Mouse (Mus musculus) CH12.LX (cell line): ENCODE measurements around the gene Aurkb. TPM values are rescaled to one million over a fixed set of nuclear protein-coding genes. Genes with fewer than 3 reads are reported as not detected.

Experiments used
- DNase-seq: peaks from one replicate; pipeline ENCODE4 v3.0.0-alpha.2; 2013; ENCODE audit errors: extremely low read depth
- H3K27ac ChIP-seq: 2 replicates; pipeline ENCODE4 v1.5.1; 2012; ENCODE audit warnings: low read depth, mild to moderate bottlenecking, control low read depth, moderate library complexity; ENCODE audit not compliant: insufficient read depth
- H3K27me3 ChIP-seq: replicated peaks from 2 replicates; pipeline ENCODE3; 2012; ENCODE audit warnings: inconsistent platforms
- H3K36me3 ChIP-seq, 2 experiments: replicated peaks in 1 of 2; 2 replicates each; pipeline versions ENCODE3 to v1.6.1; 2012; ENCODE audit warnings: inconsistent platforms in 1 of 2, low read length in 1 of 2, mild to moderate bottlenecking in 1 of 2, mixed read lengths in 1 of 2, moderate library complexity in 1 of 2; ENCODE audit not compliant: control insufficient read depth in 1 of 2, insufficient read depth in 1 of 2
- H3K4me1 ChIP-seq, 2 experiments: 2 replicates each; pipeline ENCODE4 v1.6.1; 2012; ENCODE audit warnings: inconsistent platforms in 1 of 2, moderate library complexity in 1 of 2; ENCODE audit not compliant: insufficient read depth in 2 of 2, control insufficient read depth in 1 of 2
- H3K4me2 ChIP-seq: 2 replicates; pipeline ENCODE4 v1.6.1; 2012; ENCODE audit warnings: low read depth, mild to moderate bottlenecking, control low read depth; ENCODE audit not compliant: poor library complexity, insufficient read depth, severe bottlenecking
- H3K4me3 ChIP-seq, 3 experiments: fragments of 150-350 bp in 1 of 3; sonication (generic) in 1 of 3; replicated peaks in 1 of 3; 2 replicates each; pipeline versions ENCODE3 to v1.5.1; 2011 to 2012; ENCODE audit warnings: low read depth in 2 of 3, low read length in 2 of 3, mild to moderate bottlenecking in 2 of 3, moderate library complexity in 2 of 3, control low read depth in 1 of 3, improper control_type of control experiment in 1 of 3, inconsistent platforms in 1 of 3, mixed read lengths in 1 of 3; ENCODE audit not compliant: poor library complexity in 1 of 3
- H3K79me2 ChIP-seq: replicated peaks from 2 replicates; pipeline ENCODE4 v1.6.1; 2012; ENCODE audit warnings: mild to moderate bottlenecking, moderate library complexity; ENCODE audit not compliant: control insufficient read depth, poor library complexity, insufficient read depth, severe bottlenecking; ENCODE audit errors: extremely low read depth
- H3K9ac ChIP-seq: 2 replicates; pipeline ENCODE4 v1.6.1; 2012; ENCODE audit warnings: low read depth, mild to moderate bottlenecking, control low read depth, moderate library complexity; ENCODE audit not compliant: insufficient read depth
- H3K9me3 ChIP-seq: replicated peaks from 2 replicates; pipeline ENCODE3; 2012; ENCODE audit warnings: low read length, inconsistent platforms, mixed read lengths
- BHLHE40 ChIP-seq: IDR thresholded peaks from 2 replicates; pipeline ENCODE4 v1.6.1; 2011; ENCODE audit warnings: mild to moderate bottlenecking, low read depth, low read length, improper control_type of control experiment
- CHD2 ChIP-seq: IDR thresholded peaks from 2 replicates; pipeline ENCODE4 v1.6.1; 2011; ENCODE audit warnings: low read length, improper control_type of control experiment
- CTCF ChIP-seq, 2 experiments: IDR thresholded peaks in 1 of 2; conservative IDR thresholded peaks in 1 of 2; 2 replicates each; pipeline ENCODE4 v1.5.1; 2011 to 2012; ENCODE audit warnings: low read depth in 2 of 2, low read length in 2 of 2, improper control_type of control experiment in 1 of 2, inconsistent platforms in 1 of 2, mild to moderate bottlenecking in 1 of 2, moderate library complexity in 1 of 2
- E2F4 ChIP-seq: IDR thresholded peaks from 2 replicates; pipeline ENCODE4 v1.6.1; 2011; ENCODE audit warnings: low read depth, low read length, improper control_type of control experiment; ENCODE audit not compliant: insufficient replicate concordance
- ELF1 ChIP-seq: IDR thresholded peaks from 2 replicates; pipeline ENCODE4 v1.6.1; 2014; ENCODE audit warnings: low read depth, mild to moderate bottlenecking, inconsistent platforms, low read length, improper control_type of control experiment
- HCFC1 ChIP-seq: IDR thresholded peaks from 2 replicates; pipeline ENCODE4 v1.6.1; 2012; ENCODE audit warnings: low read depth, mild to moderate bottlenecking, inconsistent platforms, low read length, improper control_type of control experiment
- IRF4 ChIP-seq: IDR thresholded peaks from 2 replicates; pipeline ENCODE4 v1.6.1; 2014; ENCODE audit warnings: low read depth, mild to moderate bottlenecking, inconsistent platforms, low read length, improper control_type of control experiment
- JUND ChIP-seq: conservative IDR thresholded peaks from 2 replicates; pipeline ENCODE4 v1.6.1; 2011; ENCODE audit warnings: low read depth, low read length, improper control_type of control experiment
- KAT2A ChIP-seq: IDR thresholded peaks from 2 replicates; pipeline ENCODE4 v1.6.1; 2012; ENCODE audit warnings: low read length, improper control_type of control experiment, inconsistent platforms; ENCODE audit not compliant: insufficient replicate concordance
- MAFK ChIP-seq: IDR thresholded peaks from 2 replicates; pipeline ENCODE4 v1.6.1; 2011; ENCODE audit warnings: low read length, improper control_type of control experiment; ENCODE audit not compliant: insufficient replicate concordance
- MAX ChIP-seq: IDR thresholded peaks from 2 replicates; pipeline ENCODE4 v1.6.1; 2011; ENCODE audit warnings: low read length, improper control_type of control experiment
- MXI1 ChIP-seq: IDR thresholded peaks from 2 replicates; pipeline ENCODE4 v1.6.1; 2011; ENCODE audit warnings: mild to moderate bottlenecking, low read depth, low read length, improper control_type of control experiment
- MYC ChIP-seq: IDR thresholded peaks from 2 replicates; pipeline ENCODE4 v1.6.1; 2011; ENCODE audit warnings: low read depth, mild to moderate bottlenecking, improper control_type of control experiment, low read length
- NRF1 ChIP-seq: IDR thresholded peaks from 2 replicates; pipeline ENCODE4 v1.6.1; 2014; ENCODE audit warnings: low read depth, mild to moderate bottlenecking, inconsistent platforms, low read length, improper control_type of control experiment, moderate library complexity
- POLR2AphosphoS2 ChIP-seq: IDR thresholded peaks from 2 replicates; pipeline ENCODE4 v1.6.1; 2011; ENCODE audit warnings: low read depth, low read length, improper control_type of control experiment
- RAD21 ChIP-seq: IDR thresholded peaks from 2 replicates; pipeline ENCODE4 v1.6.1; 2011; ENCODE audit warnings: low read depth, mild to moderate bottlenecking, low read length, improper control_type of control experiment, moderate library complexity
- SMC3 ChIP-seq: IDR thresholded peaks from 2 replicates; pipeline ENCODE4 v1.6.1; 2011; ENCODE audit warnings: low read depth, low read length, improper control_type of control experiment
- TBP ChIP-seq: conservative IDR thresholded peaks from 2 replicates; pipeline ENCODE4 v1.6.1; 2011; ENCODE audit warnings: low read depth, low read length, improper control_type of control experiment
- TCF12 ChIP-seq: IDR thresholded peaks from 2 replicates; pipeline ENCODE4 v1.6.1; 2014; ENCODE audit warnings: low read depth, mild to moderate bottlenecking, inconsistent platforms, low read length, improper control_type of control experiment
- USF2 ChIP-seq: conservative IDR thresholded peaks from 2 replicates; pipeline ENCODE4 v1.6.1; 2011; ENCODE audit warnings: low read depth, low read length, improper control_type of control experiment
- dilution Hi-C: fragments of 300-500 bp; cut with MboI; formaldehyde crosslinking; loops from 2 replicates; pipeline ENCODE4 v1.14.3; 2020; ENCODE audit warnings: low sequenced_read_pairs; ENCODE audit not compliant: extremely low pct_unique_long_range_greater_than_20kb, extremely low pct_ligation_motif_present
- in situ Hi-C: fragments of 300-500 bp; cut with MboI; formaldehyde crosslinking; loops from 3 replicates; pipeline ENCODE4 v1.14.3; 2019; ENCODE audit warnings: low sequenced_read_pairs, low pct_ligation_motif_present, low pct_unique_long_range_greater_than_20kb, mixed read lengths
- polyA plus RNA-seq: library from polyadenylated mRNA; unstranded; fragments of >175 nt; gene quantifications from 2 replicates; pipeline ENCODE4 v1.2.1, GENCODE M21; 2012; ENCODE audit warnings: low read depth; ENCODE audit not compliant: insufficient read length
- total RNA-seq, 2 experiments: library from RNA; depleted of rRNA; stranded (reverse); fragments of 300-350 nt in 1 of 2; fragments of >200 nt in 1 of 2; gene quantifications; 2 replicates each; pipeline ENCODE4 v1.2.3; 2012 to 2014

Aurkb gene
- total and polyA plus RNA-seq, 3 experiments: 170 to 200 (median 190) TPM

GRCm38 (mm10) chr11:69062194-69062760, 16.8 kb downstream of the Aurkb start (continued):
- TF ChIP-seq CTCF (conservative IDR thresholded peaks at IDR 0.05 in 1 of 2, IDR thresholded peaks at IDR 0.05 in 1 of 2; ENCODE audit: low read depth in 2 of 2, low read length in 2 of 2): no peak
- TF ChIP-seq SMC3: no peak
- TF ChIP-seq E2F4: peak; percentile 84; the same call in 1 of the 2 replicates
- no peak for TF ChIP-seq POLR2AphosphoS2
- peak; percentile 95 for TF ChIP-seq ELF1
- TF ChIP-seq CHD2: no peak

- dilution Hi-C loops: no loop called here
- DNase-seq: peak; percentile 97
- in situ Hi-C loops: loop anchor here (5.0 kb wide), 1 partner anchor 55 kb away; no protein-coding TSS in a partner anchor
- peak overlapping the region; percentile 69 for H3K27ac ChIP-seq
- H3K4me2 ChIP-seq: peak overlapping the region; percentile 48; the same call in 1 of the 2 replicates
- no peaks in the 10 kb centered on the region; the same call in none of the 2 replicates for H3K79me2 ChIP-seq
- H3K9ac ChIP-seq: peak overlapping the region; percentile 82
- H3K36me3 ChIP-seq: no peaks in the 10 kb centered on the region
- peak; percentile 68; the same call in 1 of the 2 replicates for TF ChIP-seq JUND
- TF ChIP-seq MAX: 0 out of 2 replicates have a peak, but pooled peaks have one; percentile 39
- peak; percentile 65; the same call in 1 of the 2 replicates for TF ChIP-seq MXI1
- peak; percentile 75; the same call in 1 of the 2 replicates for TF ChIP-seq KAT2A
- peak; percentile 76 for TF ChIP-seq NRF1
- peak; percentile 97 for TF ChIP-seq MYC
- TF ChIP-seq TBP: peak; percentile 98
- no peak for TF ChIP-seq TCF12
- TF ChIP-seq E2F4: peak; percentile 95; the same call in 1 of the 2 replicates
- no peak for TF ChIP-seq RAD21
- peak; percentile 97 for TF ChIP-seq MAFK
- TF ChIP-seq ELF1: peak; percentile 97
- no peak for TF ChIP-seq USF2
- TF ChIP-seq BHLHE40: 0 out of 2 replicates have a peak, but pooled peaks have one; percentile 10
- peak; percentile 43 for TF ChIP-seq HCFC1
- TF ChIP-seq IRF4: peak; percentile 44; the same call in 1 of the 2 replicates
- peak overlapping the region; percentile 63 to 95 (median 77) for H3K4me3 ChIP-seq
- peaks cover 7 to 40% of the 10 kb centered on the region in 2 experiments for H3K4me1 ChIP-seq
- no peaks in the 10 kb centered on the region for H3K9me3 ChIP-seq
- H3K27me3 ChIP-seq: peaks cover 6% of the 10 kb centered on the region
Measured at GRCm38 (mm10) chr11:69062761-69063224, 17.3 kb downstream of the Aurkb start.
